Mouse (Mus musculus) urinary bladder, postnatal 14 days (tissue): ENCODE data around the gene Galc.

Experiments used
- DNase-seq: peaks from one replicate; pipeline ENCODE4 v3.0.0; 2021; ENCODE audit warnings: low spot score

Galc gene

GRCm38 (mm10) chr12:98181729-98182128, 77.5 kb downstream of the Galc start:
- DNase-seq, result peak; percentile 10

GRCm38 (mm10) chr12:98180807-98181206, 78.5 kb downstream of the Galc start:
- no peak for DNase-seq

- no peak for DNase-seq
These were observed 78.9 kb downstream of the Galc start for GRCm38 (mm10) chr12:98180235-98180800.

- no peak for DNase-seq
These were observed 79.8 kb downstream of the Galc start for GRCm38 (mm10) chr12:98179496-98179895.

GRCm38 (mm10) chr12:98176632-98177031, 82.6 kb downstream of the Galc start:
- no peak for DNase-seq

- DNase-seq, result no peak
These were observed 97.4 kb downstream of the Galc start for GRCm38 (mm10) chr12:98161901-98162300.

- no peak for DNase-seq
These were observed 98.4 kb downstream of the Galc start for GRCm38 (mm10) chr12:98160867-98161266.
